Mouse (Mus musculus) kidney, postnatal 0 days (tissue): Measurements from ENCODE around the gene Ptges3. TPM values are rescaled to one million over a fixed set of nuclear protein-coding genes. Genes with fewer than 3 reads are reported as not detected.
"Not testable (repeated sequence)": the region's sequence is repeated elsewhere in the genome, so short reads cannot be mapped to it uniquely, and the experiment has no call there.

Experiments
- ATAC-seq: fragments of 200-750 bp; cut with Nextera tagmentation; replicated peaks from 2 replicates; pipeline ENCODE4 v1.8.0; 2017; ENCODE audit warnings: low read depth, moderate number of reproducible peaks, moderate TSS enrichment, moderate library complexity; ENCODE audit not compliant: low FRiP score
- DNase-seq: peaks from one replicate; pipeline ENCODE4 v3.0.0-alpha.2; 2016; ENCODE audit warnings: low spot score
- H3K27ac ChIP-seq: fragments of 300-500 bp; sonication (generic); 2 replicates; pipeline ENCODE4 v1.5.1; 2014; ENCODE audit warnings: mild to moderate bottlenecking
- H3K27me3 ChIP-seq: fragments of 300-500 bp; sonication (generic); 2 replicates; pipeline ENCODE4 v1.6.1; 2014; ENCODE audit warnings: low read length, mixed read lengths; ENCODE audit not compliant: insufficient read depth
- H3K36me3 ChIP-seq: fragments of 300-500 bp; sonication (generic); 2 replicates; pipeline ENCODE4 v1.6.1; 2014; ENCODE audit warnings: low read length, mixed read lengths; ENCODE audit not compliant: insufficient read depth
- H3K4me1 ChIP-seq: fragments of 300-500 bp; sonication (generic); replicated peaks from 2 replicates; pipeline ENCODE4 v1.6.1; 2014; ENCODE audit warnings: antibody characterized with exemption, low read length, mixed read lengths; ENCODE audit not compliant: insufficient read depth
- H3K4me2 ChIP-seq: fragments of 300-500 bp; sonication (generic); 2 replicates; pipeline ENCODE4 v1.6.1; 2014; ENCODE audit warnings: mild to moderate bottlenecking, low read length, moderate library complexity, mixed read lengths
- H3K4me3 ChIP-seq: fragments of 300-500 bp; sonication (generic); replicated peaks from 2 replicates; pipeline ENCODE4 v1.5.1; 2014; ENCODE audit warnings: low read depth, low read length
- H3K9ac ChIP-seq: fragments of 300-500 bp; sonication (generic); 2 replicates; pipeline ENCODE4 v1.6.1; 2014; ENCODE audit warnings: low read depth, low read length
- H3K9me3 ChIP-seq: fragments of 300-500 bp; sonication (generic); replicated peaks from 2 replicates; pipeline ENCODE4 v1.6.1; 2016; ENCODE audit warnings: low read length, inconsistent platforms, mixed read lengths
- CTCF ChIP-seq: IDR thresholded peaks from 2 replicates; pipeline ENCODE4 v1.5.1; 2016; ENCODE audit warnings: antibody characterized with exemption, low read depth, mild to moderate bottlenecking, moderate library complexity
- WGBS: fragments of 180-500 bp; shearing (Covaris S2); extraction: QIAGEN DNeasy Blood & Tissue Kit; methylation state at CpG from one replicate; pipeline ENCODE4 v1.1.7; 2014; 5-methylcytosine and 5-hydroxymethylcytosine counted together
- polyA plus RNA-seq: library from polyadenylated mRNA; unstranded; fragments of >200 nt; fragmentation: Nextera tagmentation; extraction: Ambion mirVana; gene quantifications from 2 replicates; pipeline ENCODE4 v1.2.1, GENCODE M21; 2015

The Ptges3 gene
- polyA plus RNA-seq, 1 experiment from 2014 or later: 467 TPM

- H3K27me3 ChIP-seq: no peaks in the 10 kb centered on the region
- TF ChIP-seq CTCF: no peak
- H3K36me3 ChIP-seq: peaks cover 23% of the 10 kb centered on the region
- H3K4me2 ChIP-seq: peak overlapping the region; percentile 70
- no peaks in the 10 kb centered on the region for H3K4me1 ChIP-seq
- no peaks in the 10 kb centered on the region for H3K9me3 ChIP-seq
- H3K9ac ChIP-seq: peak overlapping the region; percentile 62
- WGBS: 48% methylated on average over 6 of the region's 6 CpGs
- DNase-seq: no peak
- no peak for ATAC-seq
- peak overlapping the region; percentile 75 for H3K4me3 ChIP-seq
- peak overlapping the region; percentile 81; the same call in 1 of the 2 replicates for H3K27ac ChIP-seq
These were observed 23.2 kb downstream of the Ptges3 start for GRCm38 (mm10) chr10:128081807-128082476.

GRCm38 (mm10) chr10:128082477-128082808 is 23.7 kb downstream of the Ptges3 start:
- TF ChIP-seq CTCF: no peak
- Histone ChIP-seq H3K36me3 (peaks cover 21% of the 10 kb centered on the region), H3K27me3 (no peaks in the 10 kb centered on the region), H3K4me2 (peak overlapping the region; percentile 70), H3K4me1 (no peaks in the 10 kb centered on the region), H3K9me3 (no peaks in the 10 kb centered on the region), H3K4me3 (peak overlapping the region; percentile 75), H3K9ac (peak overlapping the region; percentile 62), H3K27ac (peak overlapping the region; percentile 81)
- DNase-seq: no peak
- no peak for ATAC-seq
- WGBS: 6% methylated on average over 9 of the region's 9 CpGs

- H3K9me3 ChIP-seq: no peaks in the 10 kb centered on the region
- H3K4me2 ChIP-seq: peak within 1 kb of the TSS; percentile 77
- H3K4me1 ChIP-seq: no peaks in the 10 kb centered on the region
- no peaks in the 10 kb centered on the region for H3K27me3 ChIP-seq
- DNase-seq: peak; percentile 99
- H3K9ac ChIP-seq: peak within 1 kb of the TSS; percentile 96
- H3K4me3 ChIP-seq: peak within 1 kb of the TSS; percentile 75
- ATAC-seq: peak; percentile 98
- no peak for TF ChIP-seq CTCF
- under 1% methylated on average over 34 of the region's 34 CpGs for WGBS
- H3K36me3 ChIP-seq: peaks cover 25% of the 10 kb centered on the region
- H3K27ac ChIP-seq: peak within 1 kb of the TSS; percentile 81
These were observed 24.2 kb downstream of the Ptges3 start, which contains the start of gene Atp5b for GRCm38 (mm10) chr10:128082880-128083421. Gene Atp5b (plus strand): TSS chr10:128083273.

DNA sequence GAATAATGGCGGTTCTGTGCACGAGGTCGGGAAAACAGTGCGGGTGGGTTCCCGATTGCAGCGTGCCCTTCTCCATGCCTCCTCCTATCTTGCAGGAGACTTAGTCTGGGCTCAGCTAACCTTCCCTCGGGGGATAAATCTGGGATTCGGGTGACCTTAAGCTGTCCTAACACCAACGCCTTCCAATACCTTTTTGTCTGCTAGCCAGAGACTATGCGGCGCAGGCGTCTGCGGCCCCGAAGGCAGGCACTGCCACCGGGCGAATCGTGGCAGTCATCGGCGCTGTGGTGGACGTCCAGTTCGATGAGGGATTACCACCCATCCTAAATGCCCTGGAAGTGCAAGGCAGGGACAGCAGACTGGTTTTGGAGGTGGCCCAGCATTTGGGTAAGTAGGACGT is 24.9 kb downstream of the Ptges3 start:
- Histone ChIP-seq H3K9me3 (no peaks in the 10 kb centered on the region), H3K4me3 (peak overlapping the region; percentile 75), H3K27me3 (no peaks in the 10 kb centered on the region), H3K27ac (peak overlapping the region; percentile 77), H3K4me1 (no peaks in the 10 kb centered on the region), H3K4me2 (peak overlapping the region; percentile 77), H3K36me3 (peaks cover 31% of the 10 kb centered on the region), H3K9ac (peak overlapping the region; percentile 96)
- DNase-seq: peak; percentile 25
- no peak for ATAC-seq
- TF ChIP-seq CTCF: no peak
- under 1% methylated on average over 22 of the region's 22 CpGs for WGBS

DNA sequence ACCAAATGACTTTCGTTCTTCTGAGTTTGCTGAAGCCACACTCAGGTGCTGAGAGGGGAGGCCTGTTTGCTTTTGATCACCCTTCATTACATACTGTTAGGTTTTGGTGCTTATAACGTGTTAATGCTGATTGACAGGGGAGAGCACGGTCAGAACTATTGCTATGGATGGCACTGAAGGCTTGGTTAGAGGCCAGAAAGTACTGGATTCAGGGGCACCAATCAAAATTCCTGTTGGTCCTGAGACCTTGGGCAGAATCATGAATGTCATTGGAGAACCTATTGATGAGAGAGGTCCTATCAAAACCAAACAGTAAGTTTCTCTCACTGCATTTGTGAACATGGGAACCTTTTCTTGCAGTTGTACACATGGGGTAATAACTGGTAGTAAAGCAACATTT is 25.4 kb downstream of the Ptges3 start:
- TF ChIP-seq CTCF: no peak
- DNase-seq: no peak
- 0% methylated on average over 3 of the region's 3 CpGs for WGBS
- no peak for ATAC-seq
- Histone ChIP-seq H3K9me3 (no peaks in the 10 kb centered on the region), H3K4me1 (no peaks in the 10 kb centered on the region), H3K27me3 (no peaks in the 10 kb centered on the region), H3K4me2 (peak overlapping the region; percentile 77), H3K27ac (peak overlapping the region; percentile 77; the same call in 1 of the 2 replicates), H3K4me3 (peak overlapping the region; percentile 75), H3K36me3 (peaks cover 36% of the 10 kb centered on the region), H3K9ac (peak overlapping the region; percentile 96)

DNA sequence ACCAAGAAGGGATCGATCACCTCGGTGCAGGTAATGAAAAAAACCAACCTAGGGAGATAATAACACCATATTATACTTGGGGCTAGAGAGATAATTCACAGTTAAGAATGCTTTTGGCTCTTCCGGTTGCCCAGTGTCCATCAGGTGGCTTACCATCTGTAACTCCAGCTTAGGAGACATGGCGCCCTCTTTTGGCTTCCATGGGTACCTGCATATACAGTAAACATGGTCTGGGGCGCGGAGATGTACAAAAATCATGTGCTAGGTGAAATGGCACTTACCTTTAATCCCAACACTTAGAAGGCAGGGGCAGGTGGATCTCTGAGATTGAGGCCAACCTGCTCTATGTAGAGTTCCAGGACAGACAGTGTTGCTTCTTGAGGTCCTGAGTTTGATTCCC is 27.6 kb downstream of the Ptges3 start:
- 78% methylated on average over 6 of the region's 6 CpGs for WGBS
- Histone ChIP-seq H3K4me2 (no peak overlapping the region), H3K4me3 (no peak overlapping the region), H3K4me1 (no peaks in the 10 kb centered on the region), H3K9me3 (no peaks in the 10 kb centered on the region), H3K9ac (no peak overlapping the region), H3K27ac (no peak overlapping the region), H3K27me3 (no peaks in the 10 kb centered on the region), H3K36me3 (peaks cover 47% of the 10 kb centered on the region)
- DNase-seq (peak; percentile 74), ATAC-seq (no peak)
- TF ChIP-seq CTCF: peak; percentile 69

DNA sequence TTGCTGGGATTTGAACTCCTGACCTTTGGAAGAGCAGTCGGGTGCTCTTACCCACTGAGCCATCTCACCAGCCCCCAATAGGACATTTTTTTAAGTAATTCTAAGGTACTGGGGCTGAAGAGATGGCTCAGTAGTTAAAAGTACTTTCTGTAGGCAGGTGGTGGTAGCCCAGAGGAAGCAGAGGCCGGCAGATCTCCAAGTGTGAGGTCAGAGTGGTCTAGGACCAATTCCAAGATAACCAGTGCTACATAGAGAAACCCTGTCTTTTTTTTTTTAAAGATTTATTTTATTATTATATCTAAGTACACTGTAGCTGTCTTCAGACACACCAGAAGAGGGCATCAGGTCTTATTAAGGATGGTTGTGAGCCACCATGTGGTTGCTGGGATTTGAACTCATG is 28.5 kb downstream of the Ptges3 start:
- not testable (repeated sequence) for ATAC-seq, H3K27me3 ChIP-seq, H3K4me1 ChIP-seq, H3K4me3 ChIP-seq, H3K9me3 ChIP-seq, H3K27ac ChIP-seq, H3K4me2 ChIP-seq, H3K9ac ChIP-seq, DNase-seq
- peaks cover 47% of the 10 kb centered on the region for H3K36me3 ChIP-seq
- 62% methylated on average over 2 of the region's 2 CpGs for WGBS
